Mouse (Mus musculus): ENCODE data around the gene Nos1ap.
A peak's percentile ranks its signal among the peaks of the same experiment; 100 is the strongest.

The Nos1ap gene

DNA sequence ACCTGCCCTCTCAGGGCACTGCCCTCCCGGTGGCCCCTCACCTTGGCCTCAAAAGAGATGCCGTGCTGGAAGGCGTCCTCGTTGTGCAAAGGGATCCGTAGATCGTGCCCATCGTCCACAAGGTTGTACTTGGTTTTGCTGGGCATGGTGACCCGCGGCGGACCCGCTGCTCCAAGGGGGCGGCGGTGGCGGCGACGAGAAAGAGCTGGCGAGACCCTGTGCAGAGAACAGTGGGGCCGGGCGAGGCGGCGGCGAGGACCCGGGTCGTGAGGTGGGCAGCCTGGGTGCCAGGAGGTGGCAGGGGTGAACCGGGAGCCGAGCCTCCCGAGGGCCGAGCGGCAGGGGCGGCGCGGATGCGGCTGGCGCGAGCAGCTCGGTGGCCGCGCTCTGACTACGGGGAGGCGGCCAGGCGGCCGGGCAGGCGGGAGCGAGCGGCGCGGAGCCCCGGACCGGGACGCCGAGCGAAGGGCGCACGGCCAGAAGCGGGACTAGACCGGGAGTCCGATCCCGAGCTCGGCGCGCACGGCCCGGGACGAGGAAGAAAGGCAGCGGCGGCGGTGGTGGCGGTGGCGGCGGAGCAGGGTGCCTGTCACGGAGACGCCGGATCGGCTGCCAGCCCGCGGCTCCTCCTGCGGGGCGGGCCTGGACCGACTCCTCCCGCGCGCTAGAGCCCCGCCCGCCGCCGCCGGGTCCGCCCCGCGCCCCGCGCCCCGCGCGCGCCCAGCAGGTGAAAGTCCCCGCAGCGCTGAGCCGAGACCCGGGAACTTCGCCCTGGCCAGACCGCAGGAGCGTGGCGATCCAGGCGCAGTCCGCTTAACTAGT, at the start of gene Nos1ap:
Nos1ap (minus strand) TSS at position 643 of the 822 bp plus-strand sequence.
- DNase-seq (ENCODE audit: low read depth, low spot score): no peak

DNA sequence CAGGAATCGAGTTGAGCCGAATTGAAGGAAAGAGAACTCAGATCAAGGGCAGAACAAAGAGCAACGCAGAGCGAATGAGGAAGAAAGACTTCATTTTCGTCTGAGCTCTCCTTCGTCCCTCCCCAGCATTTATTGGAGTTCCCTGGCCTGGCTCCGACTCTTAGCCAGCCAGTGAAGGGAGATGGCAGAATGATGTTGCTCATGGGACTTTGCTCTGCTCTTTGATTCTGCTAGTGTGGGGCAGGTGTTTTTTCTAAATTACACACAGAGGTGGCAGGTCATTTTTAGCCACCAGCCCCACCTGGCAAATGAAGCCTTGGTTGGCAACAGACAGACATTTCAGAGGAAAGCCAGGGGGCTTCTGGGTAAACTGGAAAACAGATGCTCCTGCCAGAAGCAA, 49.3 kb upstream of the Nos1ap start:
- no peak for DNase-seq (ENCODE audit: low read depth, low spot score)

DNA sequence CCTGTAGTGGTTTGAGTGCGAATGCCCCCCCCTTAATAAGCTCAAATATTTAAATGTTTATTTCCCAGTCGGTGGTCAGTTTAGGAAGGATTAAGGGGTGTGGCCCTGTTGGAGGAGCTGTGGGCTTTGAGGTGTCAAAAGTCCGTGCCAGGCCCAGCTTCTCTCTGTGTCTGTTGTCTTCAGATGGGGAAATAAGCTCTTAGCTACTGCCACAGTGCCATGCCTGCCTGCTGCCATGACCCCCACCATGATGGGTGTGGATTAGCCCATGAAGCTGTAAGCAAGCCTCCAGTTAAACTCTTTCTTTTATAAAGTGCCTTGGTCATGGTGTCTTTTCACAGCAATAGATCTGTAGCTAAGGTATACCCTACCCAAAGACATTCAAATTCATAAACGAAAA, 43.2 kb upstream of the Nos1ap start:
- DNase-seq (ENCODE audit: low read depth, low spot score): no peak

DNA sequence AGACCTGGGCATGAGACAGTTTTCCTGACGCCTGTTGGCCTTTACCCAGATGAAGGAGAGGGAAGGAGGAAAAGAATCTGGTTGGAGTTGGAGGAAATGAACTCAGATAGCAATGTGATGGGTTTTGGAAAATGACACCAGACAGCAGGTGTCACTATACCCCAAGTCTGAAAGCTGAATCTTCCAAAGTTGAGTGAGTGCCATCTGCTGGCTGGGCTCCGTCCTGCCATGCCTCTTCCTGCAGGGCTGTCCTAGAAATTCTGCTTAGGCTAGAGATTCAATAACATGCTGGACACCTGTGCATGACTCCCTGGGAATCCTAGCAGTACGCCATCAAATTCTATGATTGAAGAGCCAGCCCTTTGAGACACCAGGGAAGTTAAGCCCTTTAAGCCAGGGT, 42.7 kb upstream of the Nos1ap start:
- peak; percentile 64 for DNase-seq (ENCODE audit: low read depth, low spot score)

DNA sequence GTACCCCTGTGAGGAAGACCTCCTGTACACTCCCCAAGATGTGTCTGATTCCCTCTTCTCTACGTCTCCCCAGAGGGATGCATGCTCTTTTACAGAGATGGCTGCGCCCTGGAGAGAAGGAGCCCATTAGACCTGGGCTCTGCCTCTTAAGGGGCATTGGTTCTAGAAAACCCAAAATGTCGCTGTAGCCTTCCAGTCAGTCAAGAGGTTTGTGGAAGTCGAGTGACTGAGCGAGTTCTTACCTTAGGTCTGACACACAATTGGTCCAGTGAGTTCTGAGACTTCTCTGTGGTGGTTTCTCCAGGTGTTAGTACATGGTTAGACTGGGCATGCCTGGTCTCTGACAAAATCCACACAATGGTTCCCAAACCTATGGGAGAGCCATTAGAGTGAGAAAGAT, 41.9 kb upstream of the Nos1ap start:
- no peak for DNase-seq (ENCODE audit: low read depth, low spot score)

DNA sequence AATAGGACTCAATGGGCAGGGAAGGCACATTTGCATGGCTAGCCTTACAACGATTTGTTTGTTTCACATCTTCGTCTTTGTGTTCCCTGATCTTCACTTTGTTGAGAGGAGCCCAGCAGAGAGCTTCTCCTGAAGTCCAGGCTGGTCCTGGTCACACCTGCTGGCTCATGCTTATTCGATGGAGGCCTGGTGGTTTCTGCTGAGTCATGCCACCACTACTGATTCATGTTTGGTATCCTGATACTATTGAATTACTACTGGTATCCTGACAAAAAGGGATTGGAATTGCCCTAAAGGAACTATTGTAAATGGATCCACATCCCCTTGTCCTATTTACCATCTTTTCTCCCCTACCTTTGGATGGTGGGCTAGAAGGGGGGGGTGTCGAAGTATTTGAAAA, 40.8 kb upstream of the Nos1ap start:
- no peak for DNase-seq (ENCODE audit: low read depth, low spot score)

DNA sequence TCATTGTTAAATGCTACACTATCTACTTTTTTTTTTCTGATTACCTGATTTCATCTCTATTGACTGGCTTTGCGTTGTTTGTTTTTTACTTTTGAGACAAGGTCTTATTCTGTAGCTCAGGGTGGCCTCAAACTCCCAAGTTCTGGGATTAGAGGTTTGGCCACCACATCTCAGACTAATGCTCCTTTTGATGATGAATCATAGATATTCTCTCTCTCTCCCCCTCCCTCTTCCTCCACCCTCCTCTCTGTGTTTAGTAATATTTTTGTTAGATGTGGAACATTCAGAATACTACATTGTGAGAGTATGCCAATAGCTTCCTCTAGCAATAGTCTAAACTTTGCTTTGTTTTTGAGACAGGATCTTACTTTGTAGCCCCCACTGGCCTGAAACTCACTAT, 33.8 kb upstream of the Nos1ap start:
- no peak for DNase-seq (ENCODE audit: low read depth, low spot score)

DNA sequence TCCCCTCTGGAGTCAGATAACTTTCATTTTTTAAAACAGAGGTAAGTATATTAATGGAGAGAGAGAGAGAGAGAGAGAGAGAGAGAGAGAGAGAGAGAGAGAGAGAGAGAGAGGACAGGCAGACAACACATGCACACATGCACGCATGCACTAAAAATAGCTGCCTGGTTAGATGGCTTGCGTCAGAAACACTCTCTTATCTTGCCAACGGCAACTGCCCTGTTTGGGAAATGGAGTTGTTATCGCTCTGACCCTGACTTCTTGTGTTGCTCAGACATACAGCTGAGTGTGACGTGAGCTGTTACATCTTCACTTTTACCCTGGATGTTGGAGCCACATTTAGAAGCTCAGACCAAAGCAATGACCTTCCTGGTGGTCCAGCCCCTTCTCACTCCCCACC, 33.3 kb upstream of the Nos1ap start:
- no peak for DNase-seq (ENCODE audit: low read depth, low spot score)

DNA sequence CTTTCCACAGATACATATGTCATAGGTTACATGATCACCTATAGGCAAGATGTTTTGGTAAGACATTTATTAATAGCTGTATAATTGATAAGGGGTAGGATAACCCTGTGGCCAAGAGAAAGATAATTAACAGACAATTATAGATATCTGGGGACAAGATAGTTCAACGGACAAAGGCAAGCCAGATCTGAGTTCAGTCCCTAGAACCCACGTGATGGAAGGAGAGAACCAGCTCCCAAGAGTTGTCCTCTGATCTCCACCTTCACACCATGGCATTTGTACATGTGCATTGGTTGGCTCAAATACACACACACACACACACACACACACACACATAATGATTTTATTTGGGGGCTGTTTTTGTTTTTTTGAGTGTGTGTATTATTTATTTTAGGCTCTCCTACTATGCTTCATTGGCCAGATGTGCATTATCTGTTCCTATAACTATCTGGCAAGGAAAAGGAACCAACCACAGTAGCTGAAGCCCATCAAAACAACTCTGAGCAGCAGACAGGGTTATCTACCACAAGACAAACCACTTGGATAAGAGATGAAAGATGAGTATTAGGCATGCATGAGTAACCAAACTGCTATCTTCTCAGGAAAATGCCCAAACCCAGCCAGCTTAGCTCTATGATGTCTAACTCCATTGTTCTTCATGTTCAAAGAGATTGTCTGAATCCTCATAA, 30.2 kb upstream of the Nos1ap start:
- DNase-seq (ENCODE audit: low read depth, low spot score): no peak

DNA sequence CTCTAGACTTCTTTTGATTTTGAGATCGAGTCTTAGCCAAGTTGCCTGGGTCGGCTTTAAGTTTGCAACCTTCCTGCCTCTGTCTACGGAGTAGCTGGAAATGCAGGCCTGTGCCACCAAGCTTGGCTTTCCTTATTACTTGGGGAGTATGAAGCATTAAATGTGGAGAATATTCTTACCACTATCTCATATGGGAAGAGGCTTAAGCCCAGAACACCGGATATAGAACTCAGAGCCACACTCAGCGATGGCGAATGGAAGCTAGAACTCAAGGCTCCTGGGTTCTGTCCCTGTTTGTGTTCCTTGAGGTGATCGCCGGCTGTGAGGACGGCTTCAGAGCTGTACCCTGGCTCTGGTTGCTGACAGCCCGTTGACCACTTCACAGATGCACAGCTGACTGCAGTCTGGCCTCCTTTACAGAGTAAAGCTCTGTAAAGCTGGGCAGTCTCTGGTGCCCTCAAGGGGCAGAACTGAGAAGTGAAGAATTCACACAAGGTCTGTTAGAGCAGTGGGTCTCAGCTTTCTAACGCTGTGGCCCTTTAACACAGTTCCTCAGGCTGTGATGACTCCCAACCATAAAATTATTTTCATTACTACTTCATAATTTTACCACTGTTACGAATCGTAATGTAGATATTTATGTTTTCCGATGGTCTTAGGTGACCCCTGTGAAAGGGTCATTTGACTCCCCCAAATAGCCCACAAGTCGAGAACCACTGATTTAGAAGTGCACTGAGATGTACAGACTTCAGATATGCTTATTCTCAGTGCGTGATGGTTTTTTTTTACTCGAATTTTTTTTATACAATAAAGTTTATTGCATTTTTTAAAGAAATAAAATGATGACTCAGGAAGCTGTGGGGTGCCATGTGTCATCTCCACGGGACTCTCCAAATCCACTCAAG, 23.6 kb upstream of the Nos1ap start:
- DNase-seq (ENCODE audit: low read depth, low spot score): peak; percentile 78

DNA sequence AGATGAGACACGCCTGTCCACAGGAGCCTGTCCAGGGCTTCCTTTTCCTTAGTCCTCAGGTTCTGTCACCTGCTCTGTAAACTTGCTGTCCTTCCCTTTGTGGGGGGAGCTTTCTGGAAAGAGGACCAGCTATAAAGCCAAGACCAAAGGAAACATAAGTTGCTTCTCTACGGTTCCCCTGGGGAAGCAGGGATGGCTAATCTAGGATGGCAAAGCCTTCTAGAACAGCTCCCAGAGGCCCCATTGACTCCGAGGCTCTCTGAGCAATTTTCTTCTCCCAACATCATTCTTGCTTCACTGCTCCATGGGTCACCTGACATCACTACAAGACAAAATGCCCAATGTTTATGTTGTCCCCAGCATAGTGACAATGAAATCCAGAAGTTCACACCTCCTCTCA, 22.0 kb upstream of the Nos1ap start:
- no peak for DNase-seq (ENCODE audit: low read depth, low spot score)

DNA sequence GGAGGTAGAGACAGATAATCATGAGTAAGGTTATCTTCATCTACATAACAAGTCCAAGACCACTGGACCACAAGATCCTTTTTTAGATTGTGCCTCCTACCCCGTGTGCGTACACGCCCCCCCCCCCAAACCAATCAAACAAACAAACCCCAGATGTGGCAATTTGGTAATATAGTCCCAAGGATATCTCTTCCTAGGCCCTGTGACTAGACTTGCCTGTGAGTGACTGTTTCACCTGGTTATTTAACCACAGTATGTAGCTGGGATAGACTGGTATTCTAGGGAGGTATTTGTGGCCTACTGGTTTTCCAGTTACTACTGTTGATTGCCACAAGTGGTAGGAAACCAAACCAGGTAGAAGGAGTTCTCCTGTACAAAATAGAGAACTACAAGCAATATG, 21.0 kb upstream of the Nos1ap start:
- no peak for DNase-seq (ENCODE audit: low read depth, low spot score)

DNA sequence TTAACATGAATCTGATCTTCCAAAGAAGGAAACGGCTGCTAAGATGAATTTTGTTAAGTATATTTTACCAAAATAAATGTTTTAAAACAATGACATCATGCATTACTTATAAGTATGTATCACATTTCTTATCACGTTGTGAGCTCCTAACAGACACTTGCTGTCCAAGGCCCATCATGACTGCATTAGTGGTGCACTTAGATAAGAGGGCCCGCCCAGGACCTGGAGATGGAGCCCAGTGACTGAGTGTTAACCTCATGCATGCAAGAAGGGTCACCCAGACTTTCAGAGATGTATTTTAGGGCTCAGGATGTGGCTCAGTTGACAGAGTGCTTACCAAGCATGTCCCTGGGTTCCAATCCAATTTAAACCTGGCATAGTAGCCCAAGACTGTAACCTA, 20.6 kb upstream of the Nos1ap start:
- DNase-seq (ENCODE audit: low read depth, low spot score): no peak

DNA sequence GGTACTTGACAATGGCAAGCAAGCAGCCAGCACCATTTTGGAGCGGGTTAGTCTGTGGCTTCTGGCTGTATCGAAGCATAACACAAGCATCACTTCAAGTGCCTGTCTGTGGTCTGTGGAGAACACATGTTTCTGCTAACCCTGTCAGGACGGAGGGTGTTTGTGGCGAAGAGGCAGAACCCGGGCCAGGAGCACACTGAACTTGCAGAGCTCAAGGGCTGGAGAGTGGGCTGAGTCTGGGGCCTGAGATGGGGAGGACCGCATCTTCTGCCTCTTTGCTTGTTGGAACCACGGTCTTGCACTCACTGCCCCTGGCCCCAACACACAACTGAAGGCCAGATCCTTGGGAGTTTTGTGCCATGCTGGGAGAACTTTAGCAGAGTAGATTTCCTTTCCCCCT, 20.2 kb upstream of the Nos1ap start:
- no peak for DNase-seq (ENCODE audit: low read depth, low spot score)

DNA sequence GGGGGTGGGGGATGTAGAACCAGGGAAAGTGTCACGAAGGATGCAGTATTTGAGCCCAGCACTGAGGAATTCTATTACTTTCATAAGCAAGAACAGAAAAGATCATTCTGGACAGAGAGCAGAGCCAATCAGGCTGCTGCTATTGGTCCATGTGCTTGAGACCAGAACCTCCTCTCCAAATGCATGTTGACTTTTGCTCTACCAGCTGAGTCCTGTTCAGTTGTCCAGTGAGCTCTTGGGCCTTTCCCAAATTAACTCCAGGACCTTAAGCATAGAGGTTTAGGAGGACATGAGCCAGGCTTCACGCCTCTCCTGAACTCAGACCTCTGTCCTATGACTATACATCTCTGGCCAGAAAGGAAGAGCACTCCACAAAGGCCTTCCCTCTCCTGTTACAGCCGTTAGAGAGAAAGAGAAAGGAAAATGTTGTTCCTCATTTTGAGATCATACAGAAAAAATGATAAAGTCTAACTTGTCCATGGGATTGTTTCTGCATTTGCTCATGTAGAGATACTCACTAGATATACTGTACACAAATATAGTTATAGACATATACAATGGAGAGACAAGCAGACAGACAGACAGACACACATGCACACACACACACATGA, 18.9 kb upstream of the Nos1ap start:
- DNase-seq (ENCODE audit: low read depth, low spot score): no peak

DNA sequence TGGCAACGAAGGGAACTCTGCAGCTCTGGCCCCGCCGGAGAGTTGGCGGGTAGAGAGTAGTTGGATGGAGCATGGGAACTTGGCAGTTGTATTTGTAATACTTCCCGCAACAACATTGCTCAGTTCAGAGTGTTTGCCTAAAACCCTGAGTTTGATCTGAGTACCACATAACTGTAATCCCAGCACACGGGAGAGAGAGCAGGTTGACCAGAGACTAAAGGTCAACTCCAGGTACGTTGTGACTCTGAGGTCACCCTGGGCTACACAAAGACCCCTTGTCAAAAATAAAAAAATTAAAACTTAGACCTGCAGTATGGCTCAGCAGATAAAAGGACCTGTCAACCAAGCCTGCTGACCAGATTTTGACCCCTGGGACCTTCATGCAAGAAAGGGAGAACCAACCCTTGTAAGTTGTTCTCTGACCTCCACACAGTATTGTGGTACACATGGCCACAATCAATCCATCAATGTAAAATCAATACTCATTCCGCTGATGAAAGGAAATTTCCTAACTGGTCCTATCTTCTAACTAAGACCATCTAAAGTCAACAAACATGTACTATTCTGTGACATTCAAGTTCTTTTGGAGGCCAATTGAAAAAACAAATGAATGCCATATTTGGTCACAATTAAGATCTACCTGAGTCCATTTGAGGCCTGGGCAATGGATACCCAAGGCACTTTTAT, 17.7 kb upstream of the Nos1ap start:
- no peak for DNase-seq (ENCODE audit: low read depth, low spot score)

DNA sequence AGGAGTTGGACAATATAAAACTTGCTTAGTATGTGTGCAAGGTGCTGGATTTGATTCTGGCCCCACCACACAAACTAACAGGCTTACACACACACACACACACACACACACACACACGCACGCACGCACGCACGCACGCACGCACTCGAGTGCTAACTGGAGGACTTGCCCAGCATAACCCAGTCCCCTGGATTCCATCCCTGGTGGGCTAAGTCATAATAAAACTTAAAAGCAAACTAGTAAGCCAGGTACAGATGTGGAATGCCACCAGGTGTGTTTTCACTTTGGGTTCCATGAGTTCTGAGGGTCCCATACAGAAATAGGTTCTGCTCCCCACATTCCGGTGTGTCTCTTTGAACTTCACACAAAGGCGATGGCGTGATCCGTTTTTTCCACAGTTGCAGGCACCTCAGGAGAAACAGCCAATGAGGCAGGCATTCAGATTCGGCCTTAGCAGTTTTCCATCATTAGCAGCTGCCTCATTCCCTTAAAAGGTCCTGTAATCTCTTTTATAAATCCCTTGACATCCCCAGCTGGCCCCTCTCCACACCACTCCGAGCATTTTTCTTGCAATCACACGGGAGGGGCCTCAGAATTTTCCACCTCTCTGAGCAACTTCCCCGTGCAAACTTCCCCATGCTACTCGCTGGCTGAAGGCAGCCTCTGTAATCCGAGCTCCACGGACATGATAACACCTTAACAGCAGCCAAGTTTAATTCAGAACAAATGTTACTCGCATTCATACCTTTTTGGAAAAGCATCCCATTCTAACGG, 15.8 kb upstream of the Nos1ap start:
- peak; percentile 43 for DNase-seq (ENCODE audit: low read depth, low spot score)

DNA sequence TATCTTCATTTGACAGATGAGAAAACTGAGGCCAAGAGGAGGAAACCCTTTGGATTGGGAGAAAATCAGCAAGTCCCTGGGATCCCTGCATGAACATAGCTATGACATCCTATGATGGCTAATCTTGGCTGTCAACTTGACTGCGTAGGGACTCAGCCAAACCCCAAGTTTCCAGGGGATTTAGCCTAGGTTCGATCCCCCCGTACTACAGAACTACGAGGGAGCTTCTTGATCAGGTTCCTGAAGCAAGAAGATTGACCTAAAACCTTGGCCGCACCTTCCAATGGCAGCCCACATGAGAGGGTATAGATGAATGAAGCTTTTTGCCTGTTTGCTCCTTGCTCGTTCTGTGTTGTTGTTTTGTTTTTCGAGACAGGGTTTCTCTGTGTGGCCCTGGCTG, 4.9 kb upstream of the Nos1ap start:
- DNase-seq (ENCODE audit: low read depth, low spot score): no peak

DNA sequence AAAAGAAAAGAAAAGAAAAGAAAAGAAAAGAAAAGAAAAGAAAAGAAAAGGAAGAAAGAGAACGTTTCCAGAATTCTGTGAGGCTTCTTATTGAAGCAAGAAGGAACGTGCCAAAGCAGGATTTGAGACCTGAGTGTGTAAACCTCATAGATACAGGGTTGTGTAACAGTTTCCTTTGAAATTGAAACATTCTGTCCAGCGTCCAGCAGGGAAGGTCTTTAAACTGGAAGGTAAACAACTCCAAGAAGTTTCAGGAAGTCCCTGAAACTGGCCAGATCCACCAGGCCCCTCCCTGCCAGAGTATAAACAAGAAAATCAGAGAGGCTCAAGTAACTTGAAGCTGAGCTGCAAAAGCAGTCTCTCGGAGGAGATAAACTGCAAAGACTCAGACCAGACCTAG, 870 bp upstream of the Nos1ap start:
- no peak for DNase-seq (ENCODE audit: low read depth, low spot score)

DNA sequence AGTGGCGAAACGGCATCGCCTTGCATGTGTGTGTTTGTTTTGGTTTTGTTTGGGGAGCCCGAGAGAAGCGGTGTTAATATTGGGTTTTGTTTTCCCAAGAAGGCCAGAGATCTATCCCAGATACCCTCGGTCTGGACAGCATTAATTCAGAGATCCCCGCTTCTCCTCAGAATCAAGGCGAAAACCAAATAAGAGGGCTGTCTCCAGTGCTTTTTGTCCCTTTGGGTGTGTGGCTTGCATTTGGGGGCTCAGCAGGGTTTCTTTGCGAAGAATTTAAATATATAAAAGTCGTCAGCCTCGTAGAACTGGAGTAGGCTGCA, 340 bp upstream of the Nos1ap start:
- DNase-seq (ENCODE audit: low read depth, low spot score): no peak

DNA sequence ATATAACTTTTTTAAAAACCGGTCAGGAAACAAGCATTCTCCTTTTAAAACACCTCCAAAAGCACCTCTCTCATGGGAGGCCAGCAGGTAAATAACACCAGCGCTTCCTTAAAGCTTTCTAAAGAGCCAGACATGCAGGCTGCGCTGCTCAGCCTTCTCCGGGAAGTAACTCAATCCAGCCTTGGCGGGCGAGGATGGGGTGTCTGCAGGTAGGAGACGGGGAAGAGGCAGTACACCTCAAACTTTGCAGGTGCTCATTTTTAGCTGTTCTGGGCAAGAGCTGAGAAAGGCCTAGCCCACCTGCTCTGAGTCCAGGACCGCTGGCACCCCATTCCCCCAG, 812 bp downstream of the Nos1ap start:
- no peak for DNase-seq (ENCODE audit: low read depth, low spot score)
